Mouse (Mus musculus) erythroblast, embryonic 14.5 days (primary cell): Measurements from ENCODE around the gene Gm42878. TPM values are rescaled to one million over a fixed set of nuclear protein-coding genes. Genes with fewer than 3 reads are reported as not detected.

Source experiments
- H3K27me3 ChIP-seq: 2 replicates; pipeline ENCODE4 v1.6.1; 2012; ENCODE audit warnings: inconsistent platforms; ENCODE audit not compliant: control insufficient read depth
- H3K36me3 ChIP-seq: 2 replicates; pipeline ENCODE4 v1.6.1; 2012; ENCODE audit warnings: mild to moderate bottlenecking, inconsistent platforms; ENCODE audit not compliant: control insufficient read depth
- H3K4me1 ChIP-seq: 2 replicates; pipeline ENCODE4 v1.6.1; 2012; ENCODE audit warnings: inconsistent platforms; ENCODE audit not compliant: control insufficient read depth
- H3K4me3 ChIP-seq: replicated peaks from 2 replicates; pipeline ENCODE3; 2012; ENCODE audit warnings: moderate library complexity, mild to moderate bottlenecking, inconsistent platforms
- H3K9me3 ChIP-seq: 2 replicates; pipeline ENCODE4 v1.6.1; 2012; ENCODE audit warnings: low read length, inconsistent platforms, mixed read lengths; ENCODE audit not compliant: control insufficient read depth
- GATA1 ChIP-seq: IDR thresholded peaks from 2 replicates; pipeline ENCODE4 v1.6.1; 2012; ENCODE audit warnings: low read length, inconsistent platforms, mixed read lengths
- TAL1 ChIP-seq: IDR thresholded peaks from 3 replicates; pipeline ENCODE4 v1.6.1; 2012; ENCODE audit warnings: low read length, inconsistent platforms, mixed read lengths
- polyA plus RNA-seq: library from polyadenylated mRNA; stranded (reverse); fragments of >175 nt; gene quantifications from 2 replicates; pipeline ENCODE4 v1.2.3, GENCODE M21; 2012

Gene Gm42878
- polyA plus RNA-seq, 1 experiment: not detected

DNA sequence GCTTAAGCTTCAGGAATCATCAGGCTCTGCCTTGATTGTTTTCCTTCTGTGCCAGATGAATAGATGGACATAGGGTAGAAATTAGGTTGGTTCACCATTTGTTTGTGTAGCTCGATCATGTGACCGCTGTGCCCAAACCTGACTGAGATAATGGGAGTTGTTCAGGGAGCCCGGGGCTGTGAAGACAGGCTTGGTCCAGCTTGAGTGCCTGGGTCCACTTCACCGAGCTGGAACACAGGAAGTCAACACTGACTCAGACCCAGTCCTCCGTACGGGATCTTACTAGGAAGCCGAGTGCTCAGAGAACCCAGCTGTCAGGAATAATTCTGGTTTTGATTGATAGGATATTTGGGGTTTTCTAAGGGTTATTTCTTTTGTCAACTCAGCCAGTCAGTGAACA is 70.7 kb downstream of the Gm42878 start:
- Histone ChIP-seq H3K36me3 (no peaks in the 10 kb centered on the region; the same call in 1 of the 2 replicates), H3K27me3 (no peaks in the 10 kb centered on the region), H3K4me3 (no peak overlapping the region), H3K4me1 (peaks cover 73% of the 10 kb centered on the region), H3K9me3 (no peaks in the 10 kb centered on the region)
- TF ChIP-seq TAL1: no peak
- no peak for TF ChIP-seq GATA1

DNA sequence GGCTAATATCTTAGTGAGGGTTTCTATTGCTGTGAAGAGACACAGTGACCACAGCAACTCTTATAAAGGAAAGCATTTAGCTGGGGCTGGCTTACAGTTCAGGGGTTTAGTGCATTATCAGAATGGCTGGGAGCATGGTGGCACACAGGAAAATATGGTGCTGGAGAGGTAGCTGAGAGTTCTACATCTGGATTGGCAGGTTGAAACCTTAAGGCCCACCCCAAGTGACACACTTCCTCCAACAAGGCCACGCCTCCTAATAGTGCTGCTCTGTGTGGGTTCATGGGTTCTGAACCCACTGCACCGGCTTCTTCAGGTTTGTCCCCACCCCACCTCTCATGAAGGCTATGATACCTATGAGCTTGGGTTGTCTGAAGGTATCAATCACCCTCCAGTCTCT is 72.9 kb downstream of the Gm42878 start:
- no peak overlapping the region for H3K4me3 ChIP-seq
- no peaks in the 10 kb centered on the region; the same call in 1 of the 2 replicates for H3K36me3 ChIP-seq
- no peaks in the 10 kb centered on the region for H3K9me3 ChIP-seq
- H3K27me3 ChIP-seq: no peaks in the 10 kb centered on the region
- no peak for TF ChIP-seq TAL1
- no peak for TF ChIP-seq GATA1
- peaks cover 73% of the 10 kb centered on the region for H3K4me1 ChIP-seq

DNA sequence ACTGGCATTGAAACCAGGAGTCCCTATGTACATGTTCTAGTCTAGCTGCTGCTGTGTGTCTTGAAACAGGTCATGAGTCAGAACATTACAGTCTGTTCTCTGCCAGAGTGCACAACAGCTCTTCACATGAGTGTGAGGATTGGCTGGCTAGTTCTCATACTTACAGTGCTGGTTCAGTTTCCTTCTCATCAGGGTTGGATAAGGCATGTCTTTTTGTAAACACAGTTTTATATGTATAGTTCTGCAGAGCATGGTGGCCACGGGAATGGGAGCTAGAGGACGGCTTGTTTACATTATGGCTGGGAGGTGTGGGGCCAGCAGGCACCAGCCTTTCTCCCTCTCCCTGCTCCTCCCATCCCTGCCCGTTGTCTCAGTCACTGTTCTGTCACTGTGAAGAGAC is 75.7 kb downstream of the Gm42878 start:
- H3K9me3 ChIP-seq: no peaks in the 10 kb centered on the region
- no peak for TF ChIP-seq GATA1
- no peak overlapping the region for H3K4me3 ChIP-seq
- no peaks in the 10 kb centered on the region; the same call in 1 of the 2 replicates for H3K36me3 ChIP-seq
- peaks cover 47% of the 10 kb centered on the region for H3K4me1 ChIP-seq
- H3K27me3 ChIP-seq: no peaks in the 10 kb centered on the region

Other genes with a start within 250 kb of the Gm42878 start
- 1.8 and 2.1 TPM in 2 replicates for gene Trafd1, start 159.8 kb downstream of the Gm42878 start, polyA plus RNA-seq
- gene Naa25, start 147.5 kb downstream of the Gm42878 start, polyA plus RNA-seq: 0.10 and 0.11 TPM in 2 replicates
- 0.14 TPM in 1 of 2 replicates, not detected in the other for gene Tmem116, start 93.6 kb downstream of the Gm42878 start, polyA plus RNA-seq
- gene Erp29, start 93.0 kb downstream of the Gm42878 start, polyA plus RNA-seq: 14.1 and 15.8 TPM in 2 replicates
- gene Adam1b, start 42.0 kb downstream of the Gm42878 start, polyA plus RNA-seq: 0.03 TPM in 1 of 2 replicates, not detected in the other
- gene Adam1a, start within 50 bp of the Gm42878 start, polyA plus RNA-seq: 0.01 and 0.02 TPM in 2 replicates
- 7.0 and 9.2 TPM in 2 replicates for gene Mapkapk5, start 423 bp upstream of the Gm42878 start, polyA plus RNA-seq
- 11.0 and 12.8 TPM in 2 replicates for gene Aldh2, start 48.3 kb upstream of the Gm42878 start, polyA plus RNA-seq
- 0.04 and 0.06 TPM in 2 replicates for gene Acad12, start 73.5 kb upstream of the Gm42878 start, polyA plus RNA-seq
- gene Acad10, start 115.0 kb upstream of the Gm42878 start, polyA plus RNA-seq: 0.05 and 0.09 TPM in 2 replicates
- 1.1 and 1.2 TPM in 2 replicates for gene Brap, start 115.1 kb upstream of the Gm42878 start, polyA plus RNA-seq
- gene Atxn2, start 165.9 kb upstream of the Gm42878 start, polyA plus RNA-seq: 11.4 and 12.2 TPM in 2 replicates